Mouse (Mus musculus): ENCODE data around the gene Cacna2d3. TPM values are rescaled to one million over a fixed set of nuclear protein-coding genes. Genes with fewer than 3 reads are reported as not detected.

Gene Cacna2d3
- total and polyA plus RNA-seq, 2 experiments from 2014 or later, result 24.0 to 32.8 TPM

DNA sequence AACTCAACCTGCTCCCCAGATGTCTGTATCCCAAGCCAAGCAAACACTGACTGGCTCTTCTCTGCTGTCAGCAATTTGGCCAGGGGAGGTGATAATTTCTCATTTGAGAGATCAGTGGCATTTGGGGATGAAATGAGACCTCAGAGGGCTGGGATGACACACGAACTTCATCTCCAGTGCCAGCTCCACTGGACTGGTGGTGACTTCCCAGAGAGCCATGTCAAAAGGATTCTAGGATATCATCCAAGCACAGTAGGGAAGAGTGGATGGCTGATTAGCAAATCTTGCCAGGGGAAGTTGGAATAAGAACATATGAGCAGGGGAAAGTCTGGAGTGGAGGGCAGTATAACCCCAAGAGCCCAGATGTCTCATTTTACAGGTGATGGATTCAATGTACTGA lies 143.9 kb downstream of the Cacna2d3 start:
- DNase-seq (ENCODE audit: low spot score), result peak; percentile 66
- Histone ChIP-seq H3K4me3 (ENCODE audit: low read depth, low read length) (no peak overlapping the region), H3K9me3 (ENCODE audit: low read length) (no peaks in the 10 kb centered on the region), H3K27ac (ENCODE audit: low read depth, low read length) (no peak overlapping the region), H3K27me3 (ENCODE audit: insufficient read depth, low read length) (no peaks in the 10 kb centered on the region), H3K4me1 (ENCODE audit: insufficient read depth, low read length) (no peaks in the 10 kb centered on the region), H3K36me3 (ENCODE audit: insufficient read depth, low read length) (no peaks in the 10 kb centered on the region), H3K4me2 (ENCODE audit: low read depth, low read length, poor library complexity, severe bottlenecking) (no peak overlapping the region), H3K9ac (replicated peaks; ENCODE audit: low read length, poor library complexity, severe bottlenecking) (no peak overlapping the region)
- no peak for ATAC-seq (ENCODE audit: low FRiP score)
- TF ChIP-seq CTCF (IDR thresholded peaks at IDR 0.05), result no peak
- WGBS, result 59% methylated on average over 1 of the region's 1 CpGs

DNA sequence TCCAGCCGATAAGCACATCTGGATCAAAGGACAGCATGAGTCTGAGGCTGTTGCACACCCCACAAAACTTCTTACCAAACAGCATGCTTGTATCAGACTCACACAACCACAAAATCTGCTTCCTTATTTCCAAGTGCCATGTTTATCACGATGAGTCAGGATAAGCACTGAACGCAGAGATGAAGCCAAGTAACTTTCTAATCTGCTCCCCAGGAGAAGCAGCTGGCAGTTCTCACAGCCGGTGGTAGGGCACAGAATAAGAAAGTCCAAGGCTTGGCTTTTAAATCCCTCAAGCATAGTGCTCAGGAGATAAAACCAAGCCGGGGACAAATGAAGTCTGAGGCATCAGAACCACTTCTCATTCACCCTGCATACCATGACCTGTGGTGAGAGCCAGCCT lies 146.1 kb downstream of the Cacna2d3 start:
- no peak for TF ChIP-seq CTCF (IDR thresholded peaks at IDR 0.05)
- no peak overlapping the region for H3K4me3 ChIP-seq (ENCODE audit: low read depth, low read length)
- H3K36me3 ChIP-seq (ENCODE audit: insufficient read depth, low read length), result no peaks in the 10 kb centered on the region
- no peaks in the 10 kb centered on the region for H3K4me1 ChIP-seq (ENCODE audit: insufficient read depth, low read length)
- H3K9me3 ChIP-seq (ENCODE audit: low read length), result no peaks in the 10 kb centered on the region
- WGBS, result 41% methylated on average over 5 of the region's 5 CpGs
- no peak overlapping the region for H3K27ac ChIP-seq (ENCODE audit: low read depth, low read length)
- no peak for ATAC-seq (ENCODE audit: low FRiP score)
- H3K27me3 ChIP-seq (ENCODE audit: insufficient read depth, low read length), result no peaks in the 10 kb centered on the region
- H3K4me2 ChIP-seq (ENCODE audit: low read depth, low read length, poor library complexity, severe bottlenecking), result no peak overlapping the region
- no peak for DNase-seq (ENCODE audit: low spot score)
- H3K9ac ChIP-seq (replicated peaks; ENCODE audit: low read length, poor library complexity, severe bottlenecking), result no peak overlapping the region

- H3K4me2 ChIP-seq (ENCODE audit: low read depth, low read length, poor library complexity, severe bottlenecking), result no peak overlapping the region
- ATAC-seq (ENCODE audit: low FRiP score) (no peak), DNase-seq (ENCODE audit: low spot score) (peak; percentile 38)
- no peak for TF ChIP-seq CTCF (IDR thresholded peaks at IDR 0.05)
- no peaks in the 10 kb centered on the region for H3K36me3 ChIP-seq (ENCODE audit: insufficient read depth, low read length)
- H3K27ac ChIP-seq (ENCODE audit: low read depth, low read length), result no peak overlapping the region
- no peak overlapping the region for H3K9ac ChIP-seq (replicated peaks; ENCODE audit: low read length, poor library complexity, severe bottlenecking)
- no peak overlapping the region for H3K4me3 ChIP-seq (ENCODE audit: low read depth, low read length)
- H3K4me1 ChIP-seq (ENCODE audit: insufficient read depth, low read length), result no peaks in the 10 kb centered on the region
- WGBS, result 56% methylated on average over 6 of the region's 6 CpGs
- H3K27me3 ChIP-seq (ENCODE audit: insufficient read depth, low read length), result no peaks in the 10 kb centered on the region
- H3K9me3 ChIP-seq (ENCODE audit: low read length), result no peaks in the 10 kb centered on the region
Measured at GRCm38 (mm10) chr14:29562704-29563103, 159.0 kb downstream of the Cacna2d3 start.

DNA sequence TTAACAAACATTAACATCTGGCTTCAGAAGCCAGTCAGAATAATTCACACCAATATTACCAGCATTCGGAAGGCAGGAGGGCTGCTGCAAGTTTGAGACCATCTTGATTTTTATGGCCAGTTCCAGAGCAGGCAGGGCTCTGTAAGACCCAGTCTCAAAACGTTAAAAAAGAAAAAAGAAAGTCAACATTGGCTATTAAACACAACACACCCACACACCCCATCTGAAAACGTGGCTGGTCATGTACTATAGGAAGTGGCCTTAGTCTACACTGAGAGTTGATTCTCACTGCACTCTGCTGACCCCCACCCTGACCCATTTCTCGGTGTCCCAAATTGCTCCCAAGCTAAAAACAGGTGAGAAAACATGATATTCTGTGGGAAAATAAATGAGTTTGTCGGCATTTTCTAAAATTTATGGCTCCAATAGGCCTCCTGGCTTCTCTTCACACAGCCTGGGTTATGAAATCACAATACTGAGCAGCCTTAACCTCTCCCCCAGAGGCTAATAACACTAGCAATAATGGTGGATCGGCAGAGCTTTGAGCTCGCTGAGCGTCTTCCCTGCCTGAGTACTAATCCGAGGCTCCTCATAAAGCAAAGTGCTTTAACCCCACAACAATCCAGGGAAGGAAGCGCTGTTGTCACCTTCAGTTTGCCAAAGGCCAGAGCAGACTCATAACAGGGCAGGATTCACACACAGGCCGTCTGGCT lies 160.4 kb downstream of the Cacna2d3 start:
- no peak for TF ChIP-seq CTCF (IDR thresholded peaks at IDR 0.05)
- Histone ChIP-seq H3K27ac (ENCODE audit: low read depth, low read length) (no peak overlapping the region), H3K9me3 (ENCODE audit: low read length) (no peaks in the 10 kb centered on the region), H3K4me3 (ENCODE audit: low read depth, low read length) (no peak overlapping the region), H3K4me1 (ENCODE audit: insufficient read depth, low read length) (no peaks in the 10 kb centered on the region), H3K4me2 (ENCODE audit: low read depth, low read length, poor library complexity, severe bottlenecking) (no peak overlapping the region), H3K36me3 (ENCODE audit: insufficient read depth, low read length) (no peaks in the 10 kb centered on the region), H3K27me3 (ENCODE audit: insufficient read depth, low read length) (no peaks in the 10 kb centered on the region), H3K9ac (replicated peaks; ENCODE audit: low read length, poor library complexity, severe bottlenecking) (no peak overlapping the region)
- DNase-seq (ENCODE audit: low spot score) (no peak), ATAC-seq (ENCODE audit: low FRiP score) (no peak)
- WGBS, result 71% methylated on average over 11 of the region's 11 CpGs

- WGBS, result 82% methylated on average over 8 of the region's 8 CpGs
- Histone ChIP-seq H3K4me3 (ENCODE audit: low read depth, low read length) (no peak overlapping the region), H3K4me2 (ENCODE audit: low read depth, low read length, poor library complexity, severe bottlenecking) (no peak overlapping the region)
Measured at GRCm38 (mm10) chr14:29558440-29558839, 163.2 kb downstream of the Cacna2d3 start.

GRCm38 (mm10) chr14:29556152-29556551 lies 165.5 kb downstream of the Cacna2d3 start:
- Histone ChIP-seq H3K9ac (replicated peaks; ENCODE audit: low read length, poor library complexity, severe bottlenecking) (no peak overlapping the region), H3K27ac (ENCODE audit: low read depth, low read length) (no peak overlapping the region), H3K9me3 (ENCODE audit: low read length) (no peaks in the 10 kb centered on the region), H3K27me3 (ENCODE audit: insufficient read depth, low read length) (no peaks in the 10 kb centered on the region), H3K4me3 (ENCODE audit: low read depth, low read length) (no peak overlapping the region), H3K36me3 (ENCODE audit: insufficient read depth, low read length) (no peaks in the 10 kb centered on the region), H3K4me1 (ENCODE audit: insufficient read depth, low read length) (no peaks in the 10 kb centered on the region), H3K4me2 (ENCODE audit: low read depth, low read length, poor library complexity, severe bottlenecking) (no peak overlapping the region)
- no peak for TF ChIP-seq CTCF (IDR thresholded peaks at IDR 0.05)
- 86% methylated on average over 3 of the region's 3 CpGs for WGBS
- ATAC-seq (ENCODE audit: low FRiP score), result no peak
- DNase-seq (ENCODE audit: low spot score), result no peak

More at GRCm38 (mm10) chr14:29558440-29558839, 163.2 kb downstream of the Cacna2d3 start:
- DNase-seq (ENCODE audit: low spot score), result no peak
- no peaks in the 10 kb centered on the region for H3K27me3 ChIP-seq (ENCODE audit: insufficient read depth, low read length)
- H3K27ac ChIP-seq (ENCODE audit: low read depth, low read length), result no peak overlapping the region
- no peak for ATAC-seq (ENCODE audit: low FRiP score)
- H3K4me1 ChIP-seq (ENCODE audit: insufficient read depth, low read length), result no peaks in the 10 kb centered on the region
- no peak for TF ChIP-seq CTCF (IDR thresholded peaks at IDR 0.05)
- no peaks in the 10 kb centered on the region for H3K9me3 ChIP-seq (ENCODE audit: low read length)
- H3K36me3 ChIP-seq (ENCODE audit: insufficient read depth, low read length), result no peaks in the 10 kb centered on the region
- no peak overlapping the region for H3K9ac ChIP-seq (replicated peaks; ENCODE audit: low read length, poor library complexity, severe bottlenecking)

Data from midbrain, postnatal 0 days (tissue).